Mouse (Mus musculus) hindlimb bud, embryonic 11.5 days (tissue): ENCODE measurements at regions not wholly inside any gene's neighbourhood (a gene's known extent, or its start where the extent isn't known, plus 50 kb on each side); places are given as distances from the start of the nearest gene placed in this dataset.

Experiments
- DNase-seq: peaks from one replicate; pipeline ENCODE4 v3.0.0-alpha.2; 2012; ENCODE audit warnings: low read depth, low spot score; ENCODE audit errors: extremely low spot score

DNA sequence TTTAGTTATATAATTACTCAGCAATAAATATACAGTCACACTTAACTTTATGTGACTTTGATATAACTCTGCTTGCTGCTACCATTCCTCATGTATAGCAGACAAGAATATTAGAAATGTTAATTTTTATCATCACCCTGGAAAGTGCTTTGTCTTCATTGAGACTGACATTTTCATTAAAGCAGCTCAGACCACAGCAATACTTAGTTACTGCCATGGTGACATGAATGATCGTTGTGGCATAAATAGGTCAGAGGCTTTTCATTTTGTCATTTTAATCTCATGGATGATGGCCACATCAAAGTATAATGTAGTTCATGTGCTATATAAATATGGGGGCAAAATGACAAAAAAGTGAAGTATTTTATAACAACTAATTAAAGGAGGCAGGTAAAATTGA is 498.1 kb downstream of the Slc22a22 start:
- no peak for DNase-seq

DNA sequence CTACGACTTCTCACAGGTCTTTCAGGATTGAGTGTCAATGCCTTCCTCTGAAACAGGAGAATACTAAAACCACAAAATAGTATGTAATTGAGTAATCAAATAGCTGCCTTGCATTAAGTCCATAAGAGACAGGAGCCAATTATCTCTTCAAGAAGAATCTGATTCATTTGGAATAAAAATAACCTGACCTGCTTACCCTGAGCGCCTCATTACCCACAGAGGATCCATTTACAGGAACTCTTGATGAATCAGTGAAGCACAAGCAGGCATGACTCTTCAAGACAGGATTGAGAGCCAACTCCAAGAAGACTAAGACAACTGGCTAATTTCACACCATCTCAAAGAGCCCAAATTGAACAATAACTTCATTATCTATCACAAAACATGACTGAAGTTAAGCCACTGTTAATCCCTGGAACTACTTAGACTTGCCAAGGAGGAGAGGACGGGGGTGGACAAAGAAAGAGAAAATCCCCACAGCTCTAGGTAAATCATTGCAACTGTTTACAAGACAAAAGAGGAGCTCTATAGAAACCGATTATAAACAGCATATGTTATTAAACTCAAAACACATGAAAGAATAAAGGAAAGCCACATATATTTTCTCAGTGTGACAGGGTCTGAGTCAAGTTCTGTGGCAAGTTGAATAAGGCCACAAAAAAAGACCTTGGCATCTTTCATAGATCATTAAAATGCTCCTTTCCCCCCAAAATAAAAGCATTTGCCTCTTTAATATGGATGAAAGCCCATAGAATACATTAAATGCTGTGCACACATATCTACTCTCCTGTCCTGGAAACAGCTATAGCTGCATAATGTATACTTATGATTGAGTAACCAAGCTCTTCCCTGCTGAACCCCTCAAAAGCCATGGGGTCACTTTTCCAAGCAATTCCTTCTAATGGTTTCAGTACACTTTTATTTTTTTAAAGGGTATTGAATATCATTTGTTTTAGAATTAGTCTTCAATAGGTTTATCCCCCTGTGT is 501.7 kb downstream of the Slc22a22 start:
- DNase-seq, result no peak

DNA sequence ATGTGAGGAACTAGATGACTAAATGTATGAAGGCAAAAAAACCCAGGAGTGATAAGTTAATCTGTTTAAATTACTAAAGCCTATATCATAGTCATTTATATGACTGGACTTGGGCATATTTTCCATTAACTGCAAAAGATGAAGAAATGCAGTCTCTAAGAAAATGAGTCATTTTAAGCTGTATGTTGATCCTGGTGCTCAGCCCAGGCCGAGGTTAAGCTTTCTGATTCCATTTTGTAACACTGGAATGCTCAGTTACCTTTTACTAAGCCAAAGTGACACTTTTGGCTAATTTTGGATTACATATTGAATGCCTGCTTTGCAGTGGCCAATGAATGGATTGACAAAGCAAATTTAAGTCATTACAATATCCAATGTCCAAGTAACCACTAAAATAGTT is 507.3 kb downstream of the Slc22a22 start:
- DNase-seq, result no peak

DNA sequence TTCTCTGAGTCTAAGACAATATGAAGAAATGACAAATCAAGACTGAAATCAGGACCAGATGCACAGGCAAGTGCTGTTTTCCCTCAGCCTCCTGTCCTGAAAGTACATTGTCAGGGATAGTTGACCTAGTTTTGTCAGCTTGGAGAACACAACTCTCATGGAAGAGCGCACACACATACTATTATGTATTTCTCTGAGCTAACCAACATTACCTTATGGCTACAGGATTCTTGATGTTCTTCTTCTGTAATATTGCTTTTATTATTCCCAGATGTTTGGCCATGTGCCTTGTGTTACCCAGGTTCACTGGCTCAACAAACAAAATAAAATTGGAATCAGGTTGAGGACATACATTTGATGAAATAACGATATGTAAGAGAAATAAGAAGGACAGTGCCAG is 521.1 kb downstream of the Slc22a22 start:
- DNase-seq, result no peak

DNA sequence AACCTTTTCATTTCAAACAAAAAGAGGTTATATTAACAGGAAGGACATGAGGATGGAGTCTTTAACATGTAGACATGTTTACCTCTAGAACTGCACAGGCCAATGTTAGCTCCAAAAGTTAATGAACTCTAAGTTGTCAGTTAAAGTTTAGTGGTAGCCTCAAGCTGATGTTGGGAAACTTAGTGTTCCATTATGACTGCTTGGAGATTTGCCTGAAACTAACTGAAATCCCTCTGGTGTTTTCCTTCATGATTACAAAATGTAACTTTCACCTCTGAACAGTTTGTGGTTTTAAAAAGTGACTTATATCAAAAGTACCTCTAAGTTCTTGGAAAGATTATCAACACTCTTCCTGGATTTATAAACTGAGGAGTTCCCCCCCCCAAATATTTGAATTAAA is 525.2 kb downstream of the Slc22a22 start:
- no peak for DNase-seq

DNA sequence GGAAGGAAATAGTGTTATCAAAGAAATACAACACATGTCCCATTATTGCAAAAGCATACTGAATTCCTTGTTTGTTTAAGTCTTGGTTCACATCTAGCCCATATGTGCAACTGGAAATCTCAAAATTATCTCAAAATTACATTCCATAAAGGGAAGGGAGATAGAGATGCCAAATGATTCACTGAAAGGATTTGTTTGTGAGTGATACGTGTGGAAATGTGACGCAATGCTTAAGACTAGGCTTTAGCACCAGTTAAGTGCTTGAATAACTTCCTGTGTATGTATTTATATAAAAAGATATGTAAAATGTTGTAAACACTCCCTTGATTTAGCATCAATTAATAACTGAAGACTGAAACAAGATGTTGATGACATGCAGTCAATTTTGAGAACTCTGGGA is 526.6 kb downstream of the Slc22a22 start:
- DNase-seq, result no peak

DNA sequence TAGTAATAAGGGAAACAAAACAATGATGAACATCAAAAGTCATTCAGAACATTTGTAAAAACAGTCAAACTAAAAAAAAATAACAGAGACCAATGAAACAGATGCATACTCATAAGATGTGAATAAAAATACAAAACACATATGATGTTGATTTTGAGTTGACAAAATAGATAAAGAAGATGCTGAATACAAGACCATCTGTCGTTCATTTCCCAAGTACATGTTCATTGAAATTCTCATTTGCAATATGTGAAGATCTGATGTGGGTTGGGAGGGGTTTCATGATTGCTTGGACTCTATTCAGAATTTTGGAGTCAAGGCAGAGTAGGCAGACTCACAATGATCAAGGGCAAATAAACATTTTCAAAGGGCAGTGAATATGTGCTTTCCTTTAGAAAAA is 536.5 kb downstream of the Slc22a22 start:
- DNase-seq, result no peak

DNA sequence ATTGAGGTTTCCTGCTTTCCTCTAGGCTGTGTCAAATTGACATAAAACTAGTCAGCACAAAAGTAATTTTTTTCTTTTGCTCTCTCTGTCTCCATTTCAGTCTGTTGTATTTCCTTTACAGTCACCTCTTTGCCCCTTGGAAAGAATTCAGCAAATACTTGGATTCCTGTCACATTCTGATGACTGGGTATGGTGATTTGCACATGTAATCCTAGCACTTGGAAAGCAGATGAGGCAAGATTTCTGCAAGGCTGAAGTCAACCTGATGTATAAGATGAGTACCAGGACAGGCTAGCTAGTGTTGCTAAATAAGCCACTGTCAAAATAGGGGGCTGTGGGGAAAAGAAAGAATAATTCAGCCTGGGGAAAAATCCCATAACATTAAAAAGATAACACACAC is 580.9 kb downstream of the Slc22a22 start:
- DNase-seq, result no peak

DNA sequence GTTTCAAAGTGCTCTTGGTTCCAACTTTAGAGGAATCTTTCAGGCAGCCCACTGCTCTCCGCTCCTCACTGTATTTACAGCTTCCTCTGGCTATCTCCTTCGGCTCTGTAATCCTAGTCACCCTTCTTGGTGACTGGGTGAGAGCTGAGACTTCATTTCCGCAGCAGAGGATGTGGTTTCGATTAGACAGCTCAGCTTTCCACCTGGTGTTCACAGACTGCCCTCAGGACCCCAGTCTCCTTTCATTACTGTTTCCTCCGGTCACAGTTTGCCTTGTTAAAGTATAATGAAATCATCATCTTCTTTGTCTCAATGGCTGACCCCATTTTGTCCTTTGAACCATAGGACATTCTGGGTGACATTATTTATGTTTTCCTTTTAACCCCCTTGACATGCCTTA is 595.9 kb downstream of the Slc22a22 start:
- no peak for DNase-seq

DNA sequence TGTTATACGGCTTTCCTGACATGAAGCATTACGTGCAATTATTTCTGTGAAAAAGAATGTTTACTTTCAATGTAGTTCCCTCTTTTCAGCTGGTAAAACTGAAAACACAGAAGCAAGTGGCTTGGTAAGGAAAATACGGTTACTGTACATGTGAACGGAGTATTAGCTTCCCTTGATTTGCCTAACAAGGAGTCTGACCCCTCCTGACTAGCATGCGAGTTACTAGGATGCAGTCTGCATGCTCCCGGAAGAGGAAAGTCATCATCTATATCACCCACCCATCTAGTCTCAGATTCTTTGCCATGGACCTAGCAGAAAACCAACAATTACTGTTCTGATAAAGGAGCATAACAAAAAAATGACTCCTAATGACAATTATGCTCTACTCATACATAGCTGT is 611.5 kb downstream of the Slc22a22 start:
- DNase-seq, result no peak

DNA sequence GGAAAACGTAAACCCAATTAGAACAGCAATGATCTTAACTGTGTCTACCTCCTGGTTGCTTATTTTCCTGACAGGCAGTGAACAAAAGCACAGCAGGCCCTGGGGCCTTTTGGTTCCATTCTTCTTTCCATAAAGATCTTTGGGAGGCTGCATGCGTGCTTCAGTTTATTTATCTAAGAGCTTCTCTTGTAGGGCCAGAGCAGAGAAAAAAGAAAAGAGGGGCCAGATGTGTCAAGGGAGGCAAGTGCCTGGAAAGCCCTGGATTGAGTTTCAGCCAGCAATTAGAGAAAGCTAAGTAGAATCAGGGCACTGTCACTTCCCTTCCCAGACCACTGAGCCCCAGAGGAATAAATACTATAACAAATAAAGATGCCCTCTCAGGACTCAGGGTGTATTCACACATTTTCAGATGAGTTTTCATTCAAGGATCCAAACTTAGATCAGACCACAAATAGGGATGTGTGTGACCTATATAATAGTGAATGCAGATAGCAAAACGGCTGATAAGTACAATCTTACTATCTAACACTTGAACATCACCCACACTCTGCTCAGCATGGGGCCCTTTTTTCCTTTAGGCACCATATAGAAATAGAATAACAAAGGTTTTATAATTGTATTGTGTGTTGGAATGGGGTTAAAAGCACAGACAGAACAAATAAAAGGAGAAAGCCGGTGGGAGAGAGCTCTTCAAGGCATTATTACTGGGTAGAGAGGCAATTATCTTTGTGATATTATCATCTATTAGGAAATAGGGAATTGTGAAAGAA is 612.2 kb downstream of the Slc22a22 start:
- no peak for DNase-seq

DNA sequence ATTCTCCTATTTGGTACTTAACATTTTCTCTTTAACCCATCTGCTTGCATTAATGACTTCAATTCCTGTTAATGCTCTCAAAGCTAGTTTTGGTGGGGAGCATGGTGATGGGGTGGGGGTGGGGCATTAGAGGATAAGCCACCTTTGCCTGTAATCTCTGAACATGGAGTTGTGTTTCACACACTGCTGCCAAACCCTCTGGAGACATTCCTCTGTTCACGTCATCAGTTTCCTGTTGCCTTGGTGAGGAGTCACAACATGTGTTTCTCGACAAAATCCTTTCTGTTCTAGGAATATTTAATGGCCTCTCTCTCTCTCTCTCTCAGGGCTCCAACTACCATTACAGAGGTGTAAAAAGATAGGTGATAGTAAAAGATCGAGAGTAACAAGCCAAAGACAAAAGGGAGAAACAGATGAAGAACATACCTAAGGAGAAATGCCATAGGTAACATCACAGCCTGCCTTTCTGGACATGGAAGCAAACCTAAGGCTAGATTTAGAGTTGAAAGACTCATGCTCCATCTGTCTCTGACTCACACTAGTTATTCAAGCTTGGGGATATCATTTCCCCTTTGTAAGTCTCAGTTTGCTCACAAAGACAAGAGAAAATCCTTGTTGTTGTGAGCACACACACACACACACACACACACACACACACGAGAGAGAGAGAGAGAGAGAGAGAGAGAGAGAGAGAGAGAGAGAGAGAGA is 618.6 kb downstream of the Slc22a22 start:
- DNase-seq, result no peak

DNA sequence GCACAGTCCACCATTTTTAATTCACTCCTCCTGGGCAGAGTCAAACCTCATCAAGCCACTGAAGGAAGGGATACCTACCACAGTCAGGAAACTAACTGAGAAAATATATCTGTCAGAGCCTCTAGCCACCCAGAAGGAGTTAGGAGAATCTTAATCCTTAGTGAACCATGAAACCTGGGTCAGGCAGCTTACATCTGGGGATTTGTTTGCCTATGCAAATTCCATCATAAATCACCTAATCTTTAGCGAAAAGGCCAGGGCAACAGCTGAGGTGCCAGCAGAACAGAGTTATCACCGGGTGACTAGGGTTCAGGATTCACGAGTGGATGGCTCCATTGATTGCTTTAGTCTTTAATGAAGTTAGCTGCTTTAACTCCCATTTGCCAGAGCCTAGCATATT is 619.3 kb downstream of the Slc22a22 start:
- no peak for DNase-seq

DNA sequence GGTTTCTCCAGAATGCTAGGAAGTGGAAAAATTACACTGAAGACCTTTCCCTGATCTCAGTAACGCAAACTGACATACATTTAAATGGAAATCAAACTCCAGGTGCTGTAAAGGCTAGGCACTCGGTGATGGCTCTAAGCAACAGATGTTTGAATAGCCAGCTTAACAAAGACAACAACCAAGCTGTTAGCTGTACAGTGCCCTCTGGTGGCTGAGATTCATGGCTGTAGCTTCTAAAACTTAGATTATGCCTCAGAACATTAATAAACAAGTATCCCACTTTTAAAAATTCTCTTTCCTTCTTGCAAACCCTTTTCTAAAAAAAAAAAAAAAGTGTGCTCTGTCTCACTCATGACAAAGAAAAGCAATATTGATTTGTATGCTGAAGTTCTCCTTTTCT is 621.4 kb downstream of the Slc22a22 start:
- peak; percentile 71 for DNase-seq

DNA sequence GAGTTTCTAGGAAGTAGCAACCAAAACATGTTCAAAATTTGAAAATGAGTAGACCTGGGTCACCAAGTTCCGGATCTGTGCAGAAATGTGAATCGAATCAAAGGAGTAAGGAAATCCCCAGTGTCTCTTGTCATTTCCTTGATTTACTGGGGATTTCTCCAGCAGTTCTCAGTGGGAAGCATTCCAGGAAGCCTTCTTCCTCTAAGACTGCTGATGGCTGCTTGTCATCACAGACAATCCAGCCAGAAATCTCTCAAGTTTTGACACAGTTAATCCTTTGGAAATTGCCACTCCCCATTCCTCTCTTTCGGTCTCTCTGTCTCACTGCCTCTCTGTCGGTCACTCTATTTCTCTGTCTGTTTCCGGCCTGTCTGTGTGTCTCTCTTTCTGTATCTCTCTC is 624.3 kb downstream of the Slc22a22 start:
- DNase-seq, result no peak

DNA sequence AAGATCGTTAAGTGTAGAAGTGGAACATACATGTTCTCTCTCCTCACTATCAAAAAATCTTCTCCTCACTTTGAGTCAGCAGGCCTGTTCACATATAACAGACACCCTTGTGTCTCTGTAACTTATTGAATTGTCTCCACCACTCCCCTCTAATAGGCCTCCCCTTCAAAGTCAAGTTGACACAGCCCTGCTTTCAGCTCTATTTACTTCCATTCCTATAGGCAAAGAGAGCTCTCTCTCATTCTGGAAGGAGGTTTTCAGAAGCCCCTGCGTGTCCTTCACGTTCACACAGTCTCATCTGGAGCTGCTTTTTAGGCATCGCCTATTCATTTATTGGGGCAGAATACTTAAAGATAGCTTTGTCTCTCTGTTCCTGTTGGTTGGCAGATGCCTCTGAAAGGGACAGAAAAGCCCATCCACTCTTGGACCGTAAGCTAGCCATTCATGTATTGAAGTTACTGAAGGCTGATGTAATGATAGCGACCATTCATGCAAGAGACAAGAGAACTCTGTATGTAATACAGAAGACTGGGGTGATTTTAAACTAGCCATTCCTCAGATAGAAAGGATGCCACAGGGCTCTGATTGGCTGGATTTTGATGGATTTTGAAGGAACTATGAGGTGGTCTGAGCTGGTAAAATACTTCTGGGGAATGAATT is 629.8 kb downstream of the Slc22a22 start:
- DNase-seq, result no peak

DNA sequence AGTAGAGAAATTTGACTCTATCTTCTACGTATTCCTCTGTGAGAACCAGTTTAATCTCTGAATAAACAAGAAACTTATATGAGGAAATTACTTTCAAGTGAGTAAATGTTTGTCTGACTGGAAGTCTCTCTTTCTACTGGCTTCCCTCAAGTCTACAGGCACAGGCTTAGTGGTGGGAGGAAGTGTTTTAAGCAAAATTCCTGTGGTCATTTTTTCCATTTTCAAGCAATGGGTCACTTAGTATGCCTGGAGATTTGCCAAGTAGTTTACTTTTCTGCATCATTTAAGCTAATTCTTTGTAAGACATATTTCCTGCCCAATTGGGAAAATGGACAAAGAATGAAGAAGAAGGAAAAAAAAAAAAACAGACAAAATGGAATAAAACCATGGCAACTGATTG is 632.9 kb downstream of the Slc22a22 start:
- DNase-seq, result no peak

DNA sequence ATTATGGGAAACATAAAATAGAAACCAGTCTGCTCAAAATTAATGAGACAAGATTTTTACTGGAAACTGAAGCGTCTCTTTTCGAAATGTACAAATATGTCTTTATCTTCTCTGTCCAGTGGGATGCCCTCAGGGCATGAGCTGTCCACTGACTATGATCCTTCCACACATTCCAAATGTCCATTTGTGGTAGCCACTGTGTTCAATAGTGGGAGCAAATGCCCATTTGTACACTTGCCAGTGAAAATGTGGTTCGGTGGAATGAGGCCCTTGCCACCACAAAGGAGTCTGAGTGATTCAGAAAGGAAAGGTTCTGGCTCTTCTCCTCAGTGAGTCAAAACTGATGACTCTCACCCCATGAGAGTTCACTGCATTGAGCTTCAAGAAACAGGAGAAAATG is 635.9 kb downstream of the Slc22a22 start:
- no peak for DNase-seq

DNA sequence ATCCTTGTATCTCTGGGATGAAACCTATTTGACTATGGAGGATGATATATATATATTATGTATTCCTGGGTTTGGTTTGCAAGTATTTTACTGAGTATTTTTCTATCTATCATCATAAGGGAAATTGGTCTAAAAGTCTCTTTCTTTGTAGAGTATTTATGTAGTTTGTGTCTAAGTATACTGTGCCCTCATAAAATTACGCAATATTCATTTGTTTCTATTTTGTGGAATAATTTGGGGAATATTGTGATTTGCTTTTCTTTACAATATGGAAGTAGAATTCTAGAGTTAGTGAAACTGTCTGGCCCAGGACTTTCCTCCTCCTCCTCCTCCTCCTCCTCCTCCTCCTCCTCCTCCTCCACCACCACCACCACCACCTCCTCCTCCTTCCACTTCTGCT is 640.1 kb downstream of the Slc22a22 start:
- DNase-seq, result no peak

DNA sequence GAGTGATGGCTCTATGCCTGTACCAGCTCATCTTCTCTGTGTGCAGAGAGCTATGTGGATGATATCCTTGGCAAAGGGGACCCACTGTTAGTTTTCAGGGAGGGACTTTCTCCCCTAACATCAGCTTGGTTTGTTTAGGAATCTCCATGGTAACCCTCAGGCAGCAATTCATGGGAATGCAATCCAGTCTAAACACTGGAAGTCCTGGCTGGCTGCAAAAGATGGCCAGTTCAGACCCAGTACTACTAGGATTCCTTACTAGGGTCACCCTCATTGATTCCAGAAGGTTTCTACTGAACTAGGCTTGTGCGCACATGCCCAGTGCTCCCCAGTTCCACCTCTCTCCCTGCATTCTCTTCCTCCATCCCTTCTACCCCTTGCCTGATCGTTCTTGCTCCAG is 642.8 kb downstream of the Slc22a22 start:
- no peak for DNase-seq

DNA sequence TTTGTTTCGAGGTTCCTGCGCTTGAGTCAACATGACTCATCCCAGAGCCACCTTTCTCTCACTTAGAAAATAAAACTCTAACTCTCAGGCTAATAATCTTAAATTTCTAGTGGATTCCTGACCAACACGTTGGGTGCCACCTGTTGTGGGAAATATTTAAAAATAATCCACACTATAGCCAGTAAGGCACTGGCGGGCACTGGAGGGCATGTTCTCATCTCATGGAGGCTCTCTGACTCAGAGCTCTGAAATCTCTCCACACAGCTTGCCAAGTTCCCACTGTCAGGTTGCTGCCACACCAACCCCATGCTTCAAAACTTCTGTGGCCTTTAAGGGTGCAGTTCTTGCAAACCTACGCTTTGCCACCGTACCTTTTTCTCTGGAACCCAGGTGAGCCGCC is 644.8 kb downstream of the Slc22a22 start:
- no peak for DNase-seq
